Mouse (Mus musculus) liver (tissue): ENCODE measurements around the gene Adamts17.

Experiments
- DNase-seq: peaks from one replicate; pipeline ENCODE4 v3.0.0-alpha.2; 2020; ENCODE audit warnings: mixed read lengths

Adamts17 gene

GRCm38 (mm10) chr7:66935041-66935440 lies 95.5 kb downstream of the Adamts17 start:
- no peak for DNase-seq

DNA sequence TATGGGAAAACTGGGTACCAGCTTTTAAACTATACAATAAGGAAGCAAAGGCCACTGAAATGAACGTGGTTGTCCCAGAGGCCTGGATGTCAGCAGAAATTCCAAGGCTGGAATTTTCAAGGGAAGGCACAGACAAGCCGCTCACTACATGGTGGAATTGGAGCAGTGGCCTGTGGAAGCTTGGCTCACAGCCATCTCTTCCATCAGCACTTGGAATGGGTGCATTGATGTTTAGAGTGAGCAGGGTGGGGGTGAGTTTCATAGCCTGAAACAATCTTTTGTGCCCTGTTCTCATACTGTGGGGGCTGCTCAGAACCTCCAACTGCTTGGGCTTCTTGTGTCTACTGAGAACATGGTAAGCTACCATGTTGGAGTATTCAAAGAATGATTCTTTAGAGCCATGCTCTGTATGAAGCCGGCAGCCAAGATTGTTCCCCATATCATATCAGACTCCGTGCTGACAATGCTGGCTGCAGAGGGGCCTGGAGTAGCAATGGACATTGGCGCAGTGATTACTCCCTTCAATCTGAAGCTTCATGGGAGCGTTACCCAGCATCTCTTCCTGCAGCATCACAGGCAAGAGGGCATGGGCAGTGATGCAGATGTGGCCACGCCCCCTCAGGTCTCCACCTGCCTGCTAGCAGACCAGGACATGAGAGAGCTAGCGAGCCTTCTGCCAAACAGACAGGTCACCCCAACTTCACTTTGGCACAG lies 96.7 kb downstream of the Adamts17 start:
- DNase-seq = no peak

GRCm38 (mm10) chr7:66936911-66937310 lies 97.4 kb downstream of the Adamts17 start:
- no peak for DNase-seq

DNA sequence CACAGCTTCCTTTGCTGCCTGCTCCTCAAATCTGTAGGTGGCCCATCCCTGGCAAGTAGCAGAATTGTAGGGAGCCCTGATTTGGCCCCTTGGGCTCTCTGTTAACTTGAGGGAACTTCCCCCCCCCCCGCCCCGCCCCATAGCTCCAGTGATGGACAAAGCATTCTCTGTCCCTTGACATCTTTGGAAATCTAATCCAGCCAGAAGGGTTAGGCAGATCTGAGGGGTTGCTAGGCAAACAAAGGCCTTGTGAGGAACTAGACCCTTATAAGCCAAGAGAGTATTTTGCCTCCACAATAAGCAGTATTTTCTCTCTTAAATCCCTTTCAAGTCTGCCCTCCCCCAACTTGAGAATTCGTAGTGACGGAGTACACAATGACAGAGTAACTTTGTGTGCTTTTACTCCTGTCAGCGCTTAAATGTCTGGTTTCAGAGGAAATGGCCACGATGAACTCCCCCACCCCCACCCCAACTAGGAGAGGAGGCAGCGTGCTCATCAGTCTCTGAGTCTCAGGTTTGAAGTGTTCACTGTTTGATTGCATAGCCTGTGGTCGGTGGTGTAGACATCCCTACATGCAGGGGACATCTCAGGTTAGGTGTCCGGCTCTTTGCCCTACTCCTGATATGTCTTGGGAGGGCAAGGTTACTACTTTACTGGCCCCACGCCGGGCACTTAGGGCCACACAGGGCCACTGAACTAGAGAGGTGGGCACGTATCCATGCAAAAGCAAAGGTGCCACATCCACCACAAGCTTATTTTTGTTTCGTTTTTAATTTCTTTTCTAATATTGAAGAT lies 99.7 kb downstream of the Adamts17 start:
- no peak for DNase-seq

- DNase-seq = no peak
Measured at GRCm38 (mm10) chr7:66940761-66941160, 101.2 kb downstream of the Adamts17 start.

DNA sequence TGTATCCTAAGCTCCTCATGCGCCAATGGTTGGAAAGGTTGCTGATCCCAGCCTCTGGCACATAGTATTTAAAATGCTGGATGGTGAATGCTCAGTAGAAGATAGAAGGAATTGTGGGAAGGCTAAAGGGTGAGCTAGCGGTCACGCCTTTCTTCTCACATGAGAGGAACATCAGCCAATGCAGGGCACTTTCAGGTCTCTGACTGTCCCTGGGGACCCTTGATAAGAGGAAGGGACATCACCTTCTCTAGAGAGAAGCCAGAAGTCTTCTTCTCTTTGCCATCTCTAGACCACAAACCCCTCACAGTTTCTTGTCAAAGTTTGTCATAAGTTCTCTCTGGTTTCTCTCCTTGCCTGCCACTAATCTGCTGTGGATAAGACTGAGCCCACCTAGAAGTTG lies 109.5 kb downstream of the Adamts17 start:
- no peak for DNase-seq

DNA sequence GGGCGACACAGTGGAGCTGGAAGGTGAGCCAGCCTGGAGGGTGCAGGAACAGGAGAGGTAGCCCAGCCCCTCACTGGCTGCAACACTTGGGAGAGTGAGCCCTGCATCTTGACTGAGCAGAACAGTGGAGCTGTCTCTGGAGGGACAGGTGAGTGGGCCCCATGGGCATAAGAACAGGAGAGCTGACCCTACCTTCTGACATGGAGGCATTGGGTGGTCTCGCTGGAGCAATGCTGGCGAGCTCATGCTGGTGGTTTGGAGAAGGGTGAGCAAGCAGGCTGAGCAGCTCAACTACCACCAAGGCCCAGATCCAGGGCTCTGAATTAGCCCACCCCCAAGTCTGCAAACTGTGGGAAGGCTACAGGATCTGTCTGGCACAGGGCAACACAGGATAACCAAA lies 113.4 kb downstream of the Adamts17 start:
- no peak for DNase-seq

GRCm38 (mm10) chr7:66954073-66954472 lies 114.5 kb downstream of the Adamts17 start:
- no peak for DNase-seq

GRCm38 (mm10) chr7:66954723-66955122 lies 115.2 kb downstream of the Adamts17 start:
- DNase-seq = no peak

DNA sequence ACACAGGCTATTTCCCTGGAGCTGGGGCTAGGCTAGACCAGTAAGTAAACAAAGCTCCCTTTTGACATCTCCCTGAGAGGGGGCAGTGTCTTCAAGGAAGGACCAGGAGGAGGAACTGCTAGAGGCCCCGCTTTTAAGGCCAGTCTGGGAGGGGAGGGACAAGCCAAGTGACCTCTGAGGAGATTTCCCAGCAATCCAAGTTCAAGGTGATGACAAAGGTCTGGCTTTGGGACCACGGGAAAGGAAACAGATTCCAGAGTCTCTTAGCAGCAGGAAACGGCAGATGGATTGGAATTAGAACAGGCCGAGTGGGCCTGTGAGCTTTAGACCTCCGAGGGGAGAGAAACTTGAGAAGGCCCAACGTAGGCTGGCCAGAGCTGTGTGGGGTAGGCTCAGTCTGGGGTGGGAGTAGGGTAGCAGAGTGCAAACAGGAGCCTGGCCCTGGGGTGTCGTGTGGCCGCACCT lies 116.0 kb downstream of the Adamts17 start:
- DNase-seq = no peak

- no peak for DNase-seq
Measured at GRCm38 (mm10) chr7:66955978-66956377, 116.4 kb downstream of the Adamts17 start.

- no peak for DNase-seq
Measured at GRCm38 (mm10) chr7:66957764-66958163, 118.2 kb downstream of the Adamts17 start.

DNA sequence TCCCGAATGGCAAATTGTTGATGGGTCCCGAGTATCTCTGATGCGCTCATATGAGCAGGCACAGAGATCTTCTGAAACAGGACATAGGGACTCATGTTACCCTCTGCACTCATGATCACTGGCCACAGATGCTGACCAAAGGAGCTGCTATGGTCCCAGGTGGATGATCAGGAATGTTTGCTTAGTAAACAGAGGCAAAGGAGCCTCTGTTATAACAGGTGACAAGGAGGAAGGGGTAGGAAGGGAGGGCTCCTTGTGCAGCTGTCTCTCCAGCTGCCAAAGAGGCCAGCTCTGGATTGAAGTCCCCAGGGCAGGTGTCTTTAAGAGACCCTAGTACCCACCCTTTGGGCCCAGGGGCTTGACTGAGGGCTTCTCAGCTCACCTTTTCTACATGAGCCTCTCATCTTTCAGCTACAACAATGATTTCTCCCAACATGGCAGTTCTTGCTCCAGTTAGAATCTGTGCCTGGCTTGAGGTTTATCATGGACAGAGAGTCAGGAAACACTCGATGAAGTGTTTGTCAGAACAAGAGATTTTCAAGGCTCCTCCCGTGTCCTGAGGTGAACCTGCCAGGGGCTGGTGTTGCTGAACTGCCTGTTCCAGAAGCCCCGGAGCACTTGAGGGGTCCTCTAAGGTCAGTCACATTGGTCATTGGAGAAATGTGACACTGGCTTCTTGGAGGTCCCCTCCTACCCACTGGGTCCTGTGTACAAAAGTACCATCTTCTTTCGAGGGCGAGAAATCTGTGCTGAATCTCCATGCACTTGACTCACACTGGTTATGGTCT lies 120.9 kb downstream of the Adamts17 start:
- DNase-seq = no peak

DNA sequence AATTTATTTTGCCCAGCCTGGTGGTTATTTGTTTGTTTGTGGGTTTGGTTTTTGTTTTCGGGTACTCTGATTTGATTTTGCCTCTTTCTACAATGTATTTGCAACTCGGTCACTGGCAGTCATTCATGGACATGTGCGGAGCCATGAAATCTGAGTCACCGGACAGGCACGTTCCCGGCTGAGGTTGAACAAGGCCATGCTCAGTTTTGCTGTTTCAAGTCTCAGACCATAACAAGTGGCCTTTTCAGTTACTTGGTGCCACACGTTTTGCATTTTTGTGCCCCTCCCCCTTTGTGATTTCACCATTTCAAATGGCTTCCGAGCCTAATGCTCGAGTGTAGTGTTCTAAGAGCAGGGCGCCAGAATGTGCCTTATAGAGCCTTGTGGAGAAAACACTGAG lies 123.2 kb downstream of the Adamts17 start:
- DNase-seq = no peak

GRCm38 (mm10) chr7:66963541-66963940 lies 124.0 kb downstream of the Adamts17 start:
- no peak for DNase-seq

GRCm38 (mm10) chr7:66966541-66967205 lies 127.1 kb downstream of the Adamts17 start:
- no peak for DNase-seq

DNA sequence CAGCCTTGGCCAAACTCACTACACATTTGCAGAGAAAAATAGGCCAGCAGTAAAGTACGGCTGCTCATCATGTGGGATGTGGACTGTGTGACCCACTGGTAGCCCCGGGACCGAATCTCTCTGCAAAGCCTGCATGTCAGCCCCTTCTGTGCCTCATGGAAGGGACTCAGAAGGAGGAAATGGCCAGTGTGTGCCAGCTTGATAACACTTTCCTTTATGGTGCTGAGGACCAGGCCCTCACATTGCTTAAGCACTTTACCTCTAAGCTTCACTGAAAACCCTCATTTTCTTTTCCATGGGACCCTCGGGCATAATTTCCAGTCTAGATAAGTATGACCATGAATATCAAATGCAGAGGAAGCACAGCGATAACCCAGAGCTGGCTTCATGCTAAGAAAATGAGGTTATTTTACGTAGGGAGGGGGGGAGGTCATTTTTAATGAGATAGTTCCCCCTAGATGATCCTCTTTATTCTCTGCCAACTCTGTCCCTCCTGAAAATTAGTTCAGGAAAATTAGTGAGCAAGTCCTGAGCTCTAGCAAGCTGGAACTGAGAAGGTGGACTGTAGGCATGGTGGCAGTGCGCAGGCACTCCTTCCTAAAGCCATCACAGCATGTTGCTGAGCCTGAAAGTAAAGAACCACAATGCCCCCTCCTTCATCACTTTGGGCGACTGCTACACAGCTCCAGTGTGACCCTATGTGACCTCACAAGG lies 127.8 kb downstream of the Adamts17 start:
- no peak for DNase-seq

DNA sequence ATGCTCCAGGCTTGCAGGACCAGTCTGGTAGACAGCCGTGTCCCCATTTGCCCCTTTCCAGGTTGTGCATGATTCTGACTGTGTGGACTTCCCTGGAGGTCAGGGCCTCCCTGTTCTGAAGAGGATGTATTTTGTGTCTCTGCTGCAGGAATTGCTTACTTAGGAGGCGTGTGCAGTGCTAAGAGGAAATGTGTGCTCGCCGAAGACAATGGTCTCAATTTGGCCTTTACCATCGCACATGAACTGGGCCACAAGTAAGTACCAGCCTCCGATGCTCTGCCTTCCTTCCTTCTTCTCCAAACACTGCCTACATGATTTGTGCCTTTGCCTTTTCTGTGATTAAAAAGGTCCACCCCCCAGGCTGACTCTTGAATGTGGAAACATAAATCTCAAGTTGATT lies 129.1 kb downstream of the Adamts17 start:
- no peak for DNase-seq

DNA sequence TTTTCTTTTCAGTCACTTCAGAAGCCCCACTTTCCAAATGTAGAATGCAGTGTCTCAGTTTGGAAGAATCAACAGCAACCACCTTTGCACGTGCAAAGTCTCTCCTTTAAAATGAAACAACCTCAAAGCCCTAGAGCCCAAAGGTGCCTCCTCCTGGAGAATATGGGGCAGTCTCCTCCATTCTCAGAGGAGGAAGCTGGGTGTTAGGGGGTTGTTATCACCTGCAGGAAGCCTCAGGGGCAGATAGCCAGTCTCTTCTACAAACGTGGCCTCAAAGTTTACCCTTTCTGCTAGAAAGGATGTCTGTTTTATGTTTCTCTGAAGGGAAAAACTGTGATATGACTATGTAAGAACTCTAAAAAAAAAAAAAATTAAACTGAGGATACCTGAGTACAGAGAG lies 129.7 kb downstream of the Adamts17 start:
- DNase-seq = no peak

- no peak for DNase-seq
Measured at GRCm38 (mm10) chr7:66970235-66970634, 130.7 kb downstream of the Adamts17 start.

GRCm38 (mm10) chr7:66970974-66971373 lies 131.4 kb downstream of the Adamts17 start:
- DNase-seq = no peak

DNA sequence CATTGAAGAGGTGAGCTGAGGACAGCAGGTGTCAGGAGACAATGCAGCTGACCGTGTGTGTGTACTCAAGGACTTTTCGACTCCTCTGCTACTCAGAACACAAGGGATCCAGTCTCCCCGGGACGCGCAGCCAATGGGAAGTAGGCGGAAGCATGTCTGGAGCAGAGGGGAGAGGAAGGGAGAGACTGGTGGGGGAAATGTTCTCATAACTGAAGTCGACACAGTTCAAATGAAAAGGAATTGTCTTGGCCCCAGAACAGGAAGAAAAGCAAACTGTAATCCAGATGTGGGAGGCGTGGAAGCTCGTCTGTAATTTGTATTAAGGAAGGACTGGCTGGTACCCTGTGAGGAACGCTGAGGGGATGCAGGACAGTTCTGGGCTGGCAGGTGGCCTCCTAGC lies 135.3 kb downstream of the Adamts17 start:
- DNase-seq = no peak
